Mouse (Mus musculus) macrophage (primary cell): Measurements from ENCODE around the gene Casp8. TPM values are rescaled to one million over a fixed set of nuclear protein-coding genes. Genes with fewer than 3 reads are reported as not detected.
A peak's percentile ranks its signal among the peaks of the same experiment; 100 is the strongest.
"Not testable (repeated sequence)": the region's sequence is repeated elsewhere in the genome, so short reads cannot be mapped to it uniquely, and the experiment has no call there.

Experiments used
- H3K27ac ChIP-seq: fragments of 350-480 bp; formaldehyde crosslinking; 2 replicates; pipeline ENCODE4 v1.9.0; 2021
- H3K36me3 ChIP-seq: fragments of 350-480 bp; formaldehyde crosslinking; 2 replicates; pipeline ENCODE4 v1.9.0; 2021; ENCODE audit errors: inconsistent target
- H3K4me3 ChIP-seq: fragments of 350-480 bp; formaldehyde crosslinking; 2 replicates; pipeline ENCODE4 v1.9.0; 2021; ENCODE audit errors: inconsistent target
- H3K79me2 ChIP-seq: fragments of 350-480 bp; formaldehyde crosslinking; 2 replicates; pipeline ENCODE4 v1.9.0; 2021; ENCODE audit errors: inconsistent target
- WGBS: methylation state at CpG from one replicate; pipeline ENCODE4 v1.1.7; 2026; ENCODE audit warnings: inconsistent platforms; ENCODE audit not compliant: missing documents; 5-methylcytosine and 5-hydroxymethylcytosine counted together
- polyA plus RNA-seq: library from polyadenylated mRNA; stranded (reverse); fragments of 250-400 nt; gene quantifications from 3 replicates; pipeline ENCODE4 v1.2.4, GENCODE M21; 2018; ENCODE audit warnings: inconsistent platforms

Gene Casp8
- polyA plus RNA-seq, 1 experiment from 2014 or later, result 116 TPM

GRCm38 (mm10) chr1:58777583-58777982, 17.6 kb upstream of the Casp8 start:
- Histone ChIP-seq H3K36me3 (no peaks in the 10 kb centered on the region), H3K27ac (no peak overlapping the region), H3K4me3 (no peak overlapping the region), H3K79me2 (no peaks in the 10 kb centered on the region)
- WGBS, result 100% methylated on average over 1 of the region's 1 CpGs

- WGBS, result 0% methylated on average over 1 of the region's 1 CpGs
- Histone ChIP-seq H3K27ac (no peak overlapping the region), H3K4me3 (no peak overlapping the region), H3K79me2 (no peaks in the 10 kb centered on the region), H3K36me3 (no peaks in the 10 kb centered on the region)
These were observed 16.9 kb upstream of the Casp8 start for GRCm38 (mm10) chr1:58778226-58778625.

- no peaks in the 10 kb centered on the region for H3K36me3 ChIP-seq
- 93% methylated on average over 2 of the region's 2 CpGs for WGBS
- no peaks in the 10 kb centered on the region for H3K79me2 ChIP-seq
- no peak overlapping the region for H3K27ac ChIP-seq
- no peak overlapping the region for H3K4me3 ChIP-seq
These were observed 8.9 kb upstream of the Casp8 start for GRCm38 (mm10) chr1:58786276-58786675.

- H3K4me3 ChIP-seq, result no peak overlapping the region
- no peaks in the 10 kb centered on the region for H3K36me3 ChIP-seq
- WGBS, result 96% methylated on average over 4 of the region's 4 CpGs
- no peak overlapping the region for H3K27ac ChIP-seq
- H3K79me2 ChIP-seq, result no peaks in the 10 kb centered on the region
These were observed 6.8 kb upstream of the Casp8 start for GRCm38 (mm10) chr1:58788410-58788809.

- H3K4me3 ChIP-seq, result no peak overlapping the region
- WGBS, result 63% methylated on average over 2 of the region's 2 CpGs
These were observed 469 bp upstream of the Casp8 start for GRCm38 (mm10) chr1:58794705-58795104.

GRCm38 (mm10) chr1:58796059-58796363, 837 bp downstream of the Casp8 start:
- WGBS, result 0% methylated on average over 2 of the region's 3 CpGs
- peaks cover 12% of the 10 kb centered on the region; the same call in 1 of the 2 replicates for H3K36me3 ChIP-seq
- H3K4me3 ChIP-seq, result peak overlapping the region; percentile 87
- H3K79me2 ChIP-seq, result peaks cover 54% of the 10 kb centered on the region
- peak overlapping the region; percentile 91 for H3K27ac ChIP-seq

More at GRCm38 (mm10) chr1:58794705-58795104, 469 bp upstream of the Casp8 start:
- Histone ChIP-seq H3K36me3 (peaks cover 12% of the 10 kb centered on the region; the same call in 1 of the 2 replicates), H3K27ac (peak overlapping the region; percentile 91), H3K79me2 (peaks cover 41% of the 10 kb centered on the region)

GRCm38 (mm10) chr1:58796853-58797252, 1.7 kb downstream of the Casp8 start:
- 20% methylated on average over 4 of the region's 4 CpGs for WGBS
- H3K36me3 ChIP-seq, result peaks cover 12% of the 10 kb centered on the region; the same call in 1 of the 2 replicates
- peak overlapping the region; percentile 87 for H3K4me3 ChIP-seq
- peak overlapping the region; percentile 91 for H3K27ac ChIP-seq
- peaks cover 62% of the 10 kb centered on the region for H3K79me2 ChIP-seq

- peak overlapping the region; percentile 91 for H3K27ac ChIP-seq
- 11% methylated on average over 2 of the region's 2 CpGs for WGBS
- peaks cover 12% of the 10 kb centered on the region; the same call in 1 of the 2 replicates for H3K36me3 ChIP-seq
- peaks cover 62% of the 10 kb centered on the region for H3K79me2 ChIP-seq
- peak overlapping the region; percentile 87 for H3K4me3 ChIP-seq
These were observed 2.2 kb downstream of the Casp8 start for GRCm38 (mm10) chr1:58797370-58797769.

GRCm38 (mm10) chr1:58798911-58799310, 3.7 kb downstream of the Casp8 start:
- Histone ChIP-seq H3K4me3 (no peak overlapping the region), H3K27ac (no peak overlapping the region), H3K79me2 (peaks cover 75% of the 10 kb centered on the region), H3K36me3 (peaks cover 12% of the 10 kb centered on the region; the same call in 1 of the 2 replicates)
- WGBS, result 96% methylated on average over 3 of the region's 4 CpGs

- not testable (repeated sequence) for H3K27ac ChIP-seq, H3K4me3 ChIP-seq
- WGBS, result 99% methylated on average over 6 of the region's 7 CpGs
- H3K36me3 ChIP-seq, result peaks cover 12% of the 10 kb centered on the region; the same call in 1 of the 2 replicates
- peaks cover 92% of the 10 kb centered on the region for H3K79me2 ChIP-seq
These were observed 5.5 kb downstream of the Casp8 start for GRCm38 (mm10) chr1:58800644-58801043.

- peak overlapping the region; percentile 94 for H3K27ac ChIP-seq
- 55% methylated on average over 8 of the region's 8 CpGs for WGBS
- peaks cover 12% of the 10 kb centered on the region; the same call in 1 of the 2 replicates for H3K36me3 ChIP-seq
- H3K79me2 ChIP-seq, result peaks cover 92% of the 10 kb centered on the region
- H3K4me3 ChIP-seq, result peak overlapping the region; percentile 54; the same call in 1 of the 2 replicates
These were observed 6.5 kb downstream of the Casp8 start for GRCm38 (mm10) chr1:58801558-58802285.

- peak overlapping the region; percentile 94 for H3K27ac ChIP-seq
- H3K4me3 ChIP-seq, result peak overlapping the region; percentile 54
- H3K79me2 ChIP-seq, result peaks cover 92% of the 10 kb centered on the region
- WGBS, result 4% methylated on average over 16 of the region's 18 CpGs
- peaks cover 12% of the 10 kb centered on the region; the same call in 1 of the 2 replicates for H3K36me3 ChIP-seq
These were observed 7.4 kb downstream of the Casp8 start for GRCm38 (mm10) chr1:58802322-58803273.

- H3K4me3 ChIP-seq, result peak overlapping the region; percentile 54
- peaks cover 92% of the 10 kb centered on the region for H3K79me2 ChIP-seq
- H3K36me3 ChIP-seq, result peaks cover 8% of the 10 kb centered on the region; the same call in 1 of the 2 replicates
- peak overlapping the region; percentile 94 for H3K27ac ChIP-seq
- WGBS, result 24% methylated on average over 6 of the region's 6 CpGs
These were observed 8.4 kb downstream of the Casp8 start for GRCm38 (mm10) chr1:58803531-58803930.

- peaks cover 92% of the 10 kb centered on the region for H3K79me2 ChIP-seq
- H3K27ac ChIP-seq, result no peak overlapping the region
- H3K4me3 ChIP-seq, result no peak overlapping the region
- WGBS, result 91% methylated on average over 3 of the region's 3 CpGs
- H3K36me3 ChIP-seq, result peaks cover 9% of the 10 kb centered on the region; the same call in 1 of the 2 replicates
These were observed 11.5 kb downstream of the Casp8 start for GRCm38 (mm10) chr1:58806651-58807050.
